Mouse (Mus musculus) mouse embryonic stem cell (cell line): Measurements from ENCODE around the gene Lrig2.

ENCODE experiments used
- in situ Hi-C, 2 experiments: fragments of 300-500 bp; cut with MboI; formaldehyde crosslinking; loops; 1 replicate in 1 of 2; 3 replicates in 1 of 2; pipeline ENCODE4 v1.14.3; 2019 to 2020; ENCODE audit warnings: low sequenced_read_pairs in 2 of 2, low pct_unique_long_range_greater_than_20kb in 1 of 2, mixed read lengths in 1 of 2; ENCODE audit not compliant: unreplicated experiment in 1 of 2

The Lrig2 gene

DNA sequence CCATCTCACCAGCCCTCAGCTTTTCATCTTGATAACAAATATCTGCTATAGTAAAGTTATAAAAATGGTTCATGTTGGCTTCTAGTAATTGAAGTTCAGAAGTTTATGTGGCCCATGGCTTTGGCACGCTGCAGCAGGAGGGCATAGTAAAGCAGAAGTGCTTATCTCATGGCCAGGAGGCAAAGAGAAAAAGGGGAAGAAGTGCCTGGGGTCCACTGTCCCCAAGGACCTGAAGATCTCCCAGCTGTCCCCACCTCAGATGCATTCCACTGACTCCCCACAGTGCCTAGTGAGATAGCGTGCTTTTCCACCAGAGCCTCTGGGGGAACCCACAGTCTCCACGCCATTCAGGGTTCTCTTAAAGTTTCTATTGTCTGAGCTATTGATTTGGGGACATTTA is 6.7 kb upstream of the Lrig2 start:
- in situ Hi-C loops: no loop called here

DNA sequence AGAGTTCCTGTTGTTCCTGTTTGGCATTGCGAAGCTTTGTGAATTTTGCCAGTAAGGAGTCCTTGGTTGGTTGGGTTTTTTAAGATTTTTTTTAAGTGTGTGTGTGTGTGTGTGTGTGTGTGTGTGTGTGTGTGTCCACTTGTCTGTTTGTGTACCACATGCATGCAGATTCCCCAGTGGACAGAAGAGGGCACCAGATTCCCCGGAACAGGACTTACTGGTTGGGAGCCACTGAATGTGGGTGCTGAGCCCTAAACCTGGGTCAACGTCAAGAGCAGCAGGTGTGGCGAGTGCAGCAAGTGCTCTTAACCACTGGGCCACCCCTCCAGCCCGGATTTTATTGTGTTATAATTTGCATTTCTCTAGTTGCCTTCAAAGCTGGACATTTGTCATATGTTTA is 5.4 kb upstream of the Lrig2 start:
- in situ Hi-C loops: no loop called here

DNA sequence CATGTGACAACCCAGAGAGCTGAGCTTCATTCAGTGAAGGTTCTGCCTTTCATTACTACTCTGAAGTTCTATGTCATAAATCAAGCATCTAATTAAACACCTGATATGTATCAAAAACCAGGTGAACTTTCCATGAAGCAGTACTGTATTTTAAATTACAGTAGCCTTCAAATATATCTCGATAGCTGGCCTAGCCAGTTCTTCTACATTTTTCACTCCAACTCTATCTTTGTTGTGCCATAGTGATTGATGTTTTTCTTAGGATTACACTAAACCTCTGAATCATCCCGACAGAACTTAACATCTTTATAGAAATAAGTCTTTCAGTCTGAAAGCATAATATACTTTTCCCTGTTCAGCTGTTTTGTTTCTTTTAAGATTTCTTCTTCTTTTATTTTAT is 2.8 kb upstream of the Lrig2 start:
- in situ Hi-C loops: no loop called here

GRCm38 (mm10) chr3:104512424-104512748 is 668 bp upstream of the Lrig2 start:
- in situ Hi-C loops: no loop called here

- in situ Hi-C loops: no loop called here
Observed at GRCm38 (mm10) chr3:104510771-104511429, 818 bp downstream of the Lrig2 start.

- in situ Hi-C loops: no loop called here
Observed at GRCm38 (mm10) chr3:104501648-104502047, 10.1 kb downstream of the Lrig2 start.

DNA sequence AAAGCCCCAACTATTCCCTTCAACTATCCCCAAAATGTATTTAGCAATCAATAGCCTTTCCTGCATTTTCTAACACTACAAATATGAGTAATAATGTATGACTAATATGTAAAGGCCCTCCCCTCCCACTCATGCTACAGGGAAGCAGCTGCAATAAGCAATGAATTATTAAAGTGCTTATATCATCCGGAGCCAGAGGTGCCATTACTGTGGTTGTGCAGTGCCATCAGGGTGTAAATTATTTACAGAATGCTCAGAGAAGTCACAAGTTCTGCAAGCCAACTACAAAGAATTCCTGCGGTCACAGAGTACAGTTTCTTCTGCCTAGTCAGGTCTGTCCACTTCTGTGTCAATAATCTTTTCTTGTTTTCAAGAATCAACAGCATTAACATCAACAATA is 10.8 kb downstream of the Lrig2 start:
- in situ Hi-C loops: no loop called here

DNA sequence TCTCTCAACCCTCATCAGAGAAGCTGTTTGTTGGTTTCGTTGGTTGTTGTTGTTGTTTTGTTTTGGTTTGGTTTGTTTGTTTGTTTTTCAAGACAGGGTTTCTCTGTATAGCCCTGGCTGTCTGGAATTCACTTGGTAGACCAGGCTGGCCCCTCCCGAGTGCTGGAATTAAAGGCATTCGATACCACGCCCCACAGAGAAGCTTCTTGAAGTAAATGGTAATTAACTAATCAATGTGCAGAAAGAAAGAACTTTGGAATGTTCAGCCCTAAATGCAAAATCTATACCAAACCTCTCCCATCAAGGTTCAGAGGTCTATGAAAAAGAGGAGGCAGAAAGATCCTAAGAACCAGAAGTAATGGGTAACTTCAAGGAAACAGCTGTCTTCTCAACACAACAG is 15.5 kb downstream of the Lrig2 start:
- in situ Hi-C loops: no loop called here

GRCm38 (mm10) chr3:104480946-104481719 is 30.6 kb downstream of the Lrig2 start:
- in situ Hi-C loops: no loop called here

GRCm38 (mm10) chr3:104478056-104478455 is 33.7 kb downstream of the Lrig2 start:
- in situ Hi-C loops: no loop called here

DNA sequence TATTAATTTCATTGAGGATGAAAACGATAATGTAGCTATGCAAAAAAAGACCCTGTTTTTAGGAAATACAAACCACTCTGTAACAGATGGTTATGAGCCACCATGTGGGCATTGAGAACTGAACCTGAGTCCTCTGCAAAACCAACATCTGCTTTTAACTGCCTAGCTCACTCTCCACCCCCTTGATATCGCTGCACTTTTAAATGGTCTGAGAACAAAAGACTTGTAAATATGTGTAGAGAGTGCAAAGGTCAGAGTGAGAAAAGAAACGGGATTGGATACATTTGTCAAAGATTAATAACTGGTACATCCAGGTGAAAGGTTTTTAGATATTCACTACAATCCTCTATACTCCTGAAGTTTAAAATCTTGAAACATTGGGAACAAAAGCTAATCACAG is 42.3 kb downstream of the Lrig2 start:
- in situ Hi-C loops: no loop called here

GRCm38 (mm10) chr3:104461226-104461625 is 50.5 kb downstream of the Lrig2 start:
- in situ Hi-C loops: no loop called here

GRCm38 (mm10) chr3:104458588-104458987 is 53.1 kb downstream of the Lrig2 start:
- in situ Hi-C loops: no loop called here

DNA sequence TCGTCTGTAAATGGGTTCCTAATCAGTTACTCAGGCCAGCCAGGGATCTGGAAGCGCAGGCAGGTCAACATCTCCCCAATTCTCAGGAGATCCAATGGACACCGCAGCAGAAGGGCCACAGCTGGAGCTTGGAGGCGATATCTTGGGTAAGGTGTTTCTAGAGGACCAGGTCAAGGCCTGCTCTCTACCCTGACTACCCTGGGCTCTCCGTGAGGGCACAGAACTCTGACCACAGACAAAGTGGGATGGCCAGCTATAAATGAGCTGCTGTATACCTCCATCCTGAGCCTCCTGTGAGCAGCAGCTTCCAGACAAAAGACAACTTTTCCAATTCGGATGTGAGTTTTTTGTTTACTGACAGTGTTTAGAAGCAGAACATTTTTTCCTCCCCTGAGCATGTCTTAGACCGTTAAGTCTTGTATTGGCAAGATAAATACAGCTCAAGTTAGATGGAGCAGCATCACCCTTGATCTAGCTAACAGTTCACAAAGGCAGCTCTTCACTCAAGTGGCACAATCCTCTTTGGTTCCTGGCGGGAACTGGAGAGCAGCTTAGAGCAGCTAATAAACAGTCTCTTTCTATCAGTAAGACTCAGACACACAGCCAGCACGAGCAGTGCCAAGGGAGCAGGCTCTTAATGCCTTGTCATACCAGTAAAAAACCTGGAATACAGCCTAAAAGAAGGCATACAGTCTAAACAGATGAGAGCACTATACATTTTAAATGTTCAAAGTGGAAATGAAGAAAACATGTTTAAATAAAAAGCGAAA is 56.0 kb downstream of the Lrig2 start:
- in situ Hi-C loops: no loop called here

DNA sequence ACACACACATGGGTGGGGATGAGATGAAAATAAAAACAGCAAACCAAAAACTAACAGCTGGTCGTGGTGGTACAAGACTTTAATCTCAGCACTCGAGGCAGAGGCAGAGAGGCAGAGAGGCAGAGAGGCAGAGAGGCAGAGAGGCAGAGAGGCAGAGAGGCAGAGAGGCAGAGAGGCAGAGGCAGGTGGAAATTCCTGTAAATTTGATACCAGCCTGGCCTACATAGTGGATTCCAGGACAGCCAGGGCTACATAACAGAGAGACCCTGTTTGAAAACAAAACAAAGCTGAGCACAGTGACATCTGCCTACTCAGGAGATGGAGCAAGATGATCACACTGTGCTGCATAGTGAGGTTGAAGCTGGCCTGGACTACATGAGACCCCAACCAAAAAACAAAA is 64.5 kb downstream of the Lrig2 start:
- in situ Hi-C loops: loop anchor here in 1 of 2 experiments (10.0 kb wide), 1 partner anchor 432 kb away; no protein-coding TSS in a partner anchor

GRCm38 (mm10) chr3:104446689-104447088 is 65.0 kb downstream of the Lrig2 start:
- in situ Hi-C loops: loop anchor here in 1 of 2 experiments (10.0 kb wide), 1 partner anchor 432 kb away; no protein-coding TSS in a partner anchor

GRCm38 (mm10) chr3:104445576-104445975 is 66.1 kb downstream of the Lrig2 start:
- in situ Hi-C loops: loop anchor here in 1 of 2 experiments (10.0 kb wide), 1 partner anchor 431 kb away; no protein-coding TSS in a partner anchor

DNA sequence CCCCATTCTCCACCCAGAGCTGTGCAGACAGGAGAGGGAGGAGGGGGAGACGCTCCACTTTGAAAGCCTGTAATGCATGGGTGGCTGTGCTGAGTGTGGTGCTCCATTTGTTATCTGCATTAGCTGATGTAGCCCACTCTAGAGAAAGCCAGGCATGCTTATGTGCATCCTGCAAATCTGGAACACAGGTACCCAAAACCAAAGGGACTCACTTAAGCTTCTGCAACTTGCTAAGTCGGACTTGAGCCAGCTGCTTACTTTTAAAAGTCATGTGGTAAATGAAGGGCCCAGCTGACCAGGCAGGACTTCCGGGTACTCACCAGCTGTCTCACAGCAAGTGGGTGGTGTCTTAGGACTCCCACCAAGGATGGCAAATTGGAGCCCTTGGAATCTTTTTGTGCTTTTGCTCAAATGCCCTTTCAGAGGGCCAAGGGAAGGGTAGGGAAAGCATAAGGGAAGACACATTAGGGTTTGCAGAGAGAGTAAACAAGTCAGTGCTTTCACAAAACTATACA is 66.7 kb downstream of the Lrig2 start:
- in situ Hi-C loops: loop anchor here in 1 of 2 experiments (10.0 kb wide), 1 partner anchor 430 kb away; no protein-coding TSS in a partner anchor

GRCm38 (mm10) chr3:104444082-104444481 is 67.6 kb downstream of the Lrig2 start:
- in situ Hi-C loops: loop anchor here in 1 of 2 experiments (10.0 kb wide), 1 partner anchor 429 kb away; no protein-coding TSS in a partner anchor
